Mouse (Mus musculus) testis, adult 2 months (tissue): Measurements from ENCODE around the gene 4930402F06Rik.

Experiments used
- CTCF ChIP-seq: fragments of 200-500 bp; IDR thresholded peaks from 2 replicates; pipeline ENCODE4 v1.5.1; 2012; ENCODE audit warnings: low read depth, mild to moderate bottlenecking, inconsistent platforms, low read length, moderate library complexity; ENCODE audit not compliant: control insufficient read depth, insufficient read depth, insufficient replicate concordance
- POLR2A ChIP-seq: fragments of 200-500 bp; IDR thresholded peaks from 2 replicates; pipeline ENCODE4 v1.6.1; 2012; ENCODE audit warnings: low read depth, mild to moderate bottlenecking, inconsistent platforms, low read length, moderate library complexity; ENCODE audit not compliant: control insufficient read depth

GRCm38 (mm10) chr2:35428615-35429300 lies 31.8 kb upstream of the 4930402F06Rik start:
- TF ChIP-seq CTCF (no peak), POLR2A (no peak)
